Mouse (Mus musculus) gastrocnemius, postnatal 36 days (tissue): Measurements from ENCODE around the gene Th. TPM values are rescaled to one million over a fixed set of nuclear protein-coding genes. Genes with fewer than 3 reads are reported as not detected.

ENCODE experiments used
- DNase-seq, 2 experiments: peaks; one replicate each; pipeline ENCODE4 v3.0.0; 2022
- intact Hi-C: fragments of 180-260 bp; cut with DNase I; formaldehyde crosslinking; loops from one replicate; pipeline ENCODE4 v1.15.1; 2025
- long read RNA-seq, 2 experiments: library from polyadenylated mRNA; stranded (forward); transcript quantifications; one replicate each; pipeline ENCODE4 v2.0.0; 2021
- total RNA-seq, 2 experiments: library from RNA; stranded (reverse); gene quantifications; 2 replicates each; pipeline ENCODE4 v1.2.3; 2021

Gene Th
- total RNA-seq = not detected
- long read RNA-seq, experiment 1 = 0 reads
- long read RNA-seq, experiment 2 = 0 reads

DNA sequence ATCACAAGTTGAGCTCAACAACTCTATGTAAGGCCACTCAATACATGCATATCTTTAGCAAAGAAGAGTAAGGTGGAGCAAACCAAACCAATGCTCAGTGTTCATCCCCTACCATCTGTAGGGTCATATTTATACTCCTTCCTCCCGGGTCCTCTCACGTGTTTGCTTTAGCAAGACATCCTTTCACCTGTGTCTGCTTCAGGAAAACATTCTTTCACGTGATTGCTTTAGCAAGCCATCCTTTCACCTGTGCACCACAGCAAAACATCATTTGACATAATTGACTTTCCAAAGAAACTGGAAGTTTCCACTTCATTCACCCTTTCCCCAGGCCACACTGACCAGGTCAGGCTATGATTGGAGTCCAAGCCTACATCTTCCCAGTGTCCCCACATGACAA lies at the start of gene Th:
Gene Th (minus strand): TSS at position 101 of the 400 bp plus-strand sequence.
- intact Hi-C loops = no loop called here
- no peak for DNase-seq

DNA sequence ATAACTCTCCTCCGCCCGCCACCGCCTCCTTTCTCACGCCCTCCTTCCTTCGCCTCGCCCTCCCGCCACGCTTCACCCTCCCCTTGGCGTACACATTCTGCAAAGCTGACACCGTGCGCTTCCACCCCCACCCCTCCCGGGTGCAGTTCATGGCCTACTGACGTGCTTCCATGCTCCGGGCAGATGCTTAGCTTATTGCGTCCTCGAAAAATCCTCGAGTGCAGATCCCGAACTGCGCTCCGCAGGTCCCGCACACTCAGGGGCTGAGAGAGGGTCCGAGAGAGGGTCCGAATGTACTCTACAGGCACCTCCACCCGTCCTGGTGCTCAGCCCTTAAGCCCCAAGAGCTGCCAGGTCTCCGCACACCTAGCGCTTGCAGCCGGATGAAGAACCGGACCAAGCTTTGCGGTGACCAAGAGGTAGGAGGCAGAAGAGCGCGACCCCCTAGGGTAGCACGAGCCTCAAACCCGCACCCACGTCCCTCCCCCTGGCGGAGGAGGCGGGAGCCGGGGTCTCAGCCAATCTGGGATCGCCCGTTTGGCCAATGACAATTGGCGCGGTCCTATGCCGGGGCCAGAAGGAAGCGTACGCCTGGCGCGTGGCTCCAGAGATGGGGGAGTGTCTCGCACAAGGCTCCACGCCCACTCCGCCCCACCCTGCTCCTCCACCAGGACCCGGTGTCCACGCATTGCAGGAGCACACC lies 38.0 kb upstream of the Th start, which contains the start of gene Ascl2:
Gene Ascl2 (minus strand): TSS at position 456 of the 703 bp plus-strand sequence.
- DNase-seq = no peak

GRCm38 (mm10) chr7:142967884-142968808 lies 37.2 kb upstream of the Th start:
- DNase-seq = no peak
- intact Hi-C loops = no loop called here

More for the DNA sequence above, 38.0 kb upstream of the Th start, which contains the start of gene Ascl2:
- intact Hi-C loops = no loop called here

GRCm38 (mm10) chr7:142967414-142967883 lies 36.5 kb upstream of the Th start:
- intact Hi-C loops = no loop called here

DNA sequence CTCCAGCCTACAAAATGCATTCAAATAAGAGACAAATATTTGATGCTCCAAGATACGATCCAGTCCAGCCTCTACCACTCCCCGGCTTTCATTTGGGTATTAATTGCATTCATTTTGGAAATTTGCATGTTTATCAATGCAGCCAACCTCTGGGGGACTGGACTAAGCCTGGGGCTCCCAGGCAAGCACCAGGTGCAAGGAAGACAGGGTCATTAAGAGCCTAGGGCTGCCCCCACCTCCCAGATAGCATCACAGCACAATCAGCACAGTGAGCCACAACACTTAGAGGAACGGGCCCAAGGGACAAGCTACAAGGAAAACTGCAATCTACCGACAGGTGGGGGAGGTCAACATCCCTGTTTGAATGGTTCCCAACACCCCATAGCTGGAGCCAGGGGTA lies 28.8 kb upstream of the Th start:
- DNase-seq = no peak
- intact Hi-C loops = no loop called here

More at GRCm38 (mm10) chr7:142967414-142967883, 36.5 kb upstream of the Th start:
- no peak for DNase-seq

DNA sequence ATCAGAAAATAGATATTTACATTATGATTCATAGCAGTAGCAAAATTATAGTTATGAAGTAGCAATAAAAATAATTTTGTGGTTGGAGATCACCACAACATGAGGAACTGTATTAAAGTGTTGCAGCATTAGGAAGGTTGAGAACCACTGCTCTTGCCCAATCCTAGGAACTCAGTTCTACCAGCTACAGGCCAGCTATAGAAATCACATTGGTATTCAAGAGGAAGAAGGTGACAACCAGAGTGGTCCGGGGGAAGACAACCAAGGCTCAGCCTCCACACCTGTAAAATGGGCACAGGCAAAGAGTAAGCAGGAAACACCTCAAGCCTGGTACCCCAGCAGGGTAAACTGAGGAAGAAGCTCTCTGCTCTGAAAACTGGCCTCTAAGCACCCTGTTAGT lies 27.9 kb upstream of the Th start:
- no peak for DNase-seq
- intact Hi-C loops = no loop called here

DNA sequence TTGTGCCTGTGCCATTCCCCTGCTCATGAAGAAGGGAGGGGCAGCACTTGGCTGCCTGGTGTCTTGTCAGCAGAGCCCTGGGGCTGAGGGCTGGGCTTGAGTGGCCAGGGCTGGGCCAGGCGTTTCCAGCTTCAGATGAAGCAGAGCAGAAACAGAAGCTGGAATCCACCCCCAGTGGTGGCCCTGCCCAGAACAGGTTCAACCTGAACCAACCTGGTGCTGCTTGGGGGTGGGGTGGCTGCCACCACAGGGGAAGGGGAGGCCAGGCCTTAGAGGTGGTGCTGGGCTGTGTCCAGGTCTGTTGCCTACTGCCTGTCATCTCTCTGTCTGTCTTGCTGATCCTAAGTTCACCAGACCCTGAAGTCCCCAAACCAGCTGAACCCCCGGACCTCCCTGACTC lies 25.1 kb upstream of the Th start:
- intact Hi-C loops = no loop called here
- no peak for DNase-seq

DNA sequence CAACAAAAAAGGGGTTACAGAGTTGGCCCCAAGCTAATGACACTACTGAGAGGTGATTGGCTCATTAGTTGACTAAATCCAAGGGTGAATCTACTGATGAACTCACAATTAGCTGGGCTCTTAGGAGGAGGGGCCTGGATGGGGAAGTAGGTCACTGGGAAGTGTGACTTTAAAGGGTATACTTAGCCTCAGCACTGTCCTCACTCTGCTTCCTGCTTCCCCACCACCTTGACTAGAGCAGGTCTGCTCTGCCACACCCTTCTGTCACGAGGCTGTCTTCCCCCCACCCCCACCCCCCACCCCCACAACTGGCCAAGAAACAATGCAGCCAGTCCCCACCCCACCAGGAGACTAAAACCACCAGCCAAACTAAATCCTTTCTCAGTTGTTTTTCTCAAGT lies 18.6 kb upstream of the Th start:
- intact Hi-C loops = no loop called here
- no peak for DNase-seq

GRCm38 (mm10) chr7:142937631-142938030 lies 6.7 kb upstream of the Th start:
- intact Hi-C loops = no loop called here
- no peak for DNase-seq

DNA sequence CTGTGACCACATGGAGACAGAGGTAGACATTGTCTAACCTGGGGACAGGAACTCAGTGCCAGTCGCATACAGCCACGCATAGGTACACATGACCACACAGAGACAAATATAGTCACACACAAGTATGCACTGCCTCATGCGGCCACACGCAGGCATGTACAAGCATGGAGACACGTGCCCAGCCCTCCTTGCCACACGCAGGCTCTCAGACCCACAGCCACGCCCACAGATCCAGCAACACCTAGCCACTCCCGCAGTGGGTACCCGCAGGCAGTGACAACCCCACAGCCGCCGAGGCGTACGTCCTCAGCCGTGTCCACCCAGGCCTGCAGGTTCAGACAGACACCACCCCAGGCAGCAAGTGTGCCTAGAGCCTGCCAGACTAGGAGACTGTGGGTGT lies 4.8 kb upstream of the Th start:
- no peak for DNase-seq
- intact Hi-C loops = no loop called here

DNA sequence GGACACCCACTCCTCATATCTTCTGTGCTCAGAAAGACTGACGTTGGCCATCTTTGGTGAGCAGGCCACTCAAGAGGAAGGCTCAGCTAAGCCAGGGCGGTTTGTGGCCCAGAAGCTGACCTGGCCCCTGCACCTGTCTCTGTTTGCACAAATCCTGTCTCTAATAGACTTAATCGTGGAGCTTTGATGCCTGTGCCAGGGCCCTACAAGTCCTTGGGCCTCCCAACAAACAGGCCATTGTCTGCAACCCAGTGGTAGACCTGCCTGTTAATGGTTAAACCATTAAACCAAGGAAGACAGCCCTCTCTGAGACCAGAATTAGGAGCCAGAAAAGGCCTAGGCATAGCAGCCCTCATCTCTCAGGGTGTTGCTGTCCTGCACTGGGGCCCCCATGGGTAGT lies 1.5 kb upstream of the Th start:
- intact Hi-C loops = no loop called here
- DNase-seq = no peak

- intact Hi-C loops = no loop called here
- no peak for DNase-seq
Measured at GRCm38 (mm10) chr7:142929516-142929915, 1.4 kb downstream of the Th start.

GRCm38 (mm10) chr7:142927293-142927692 lies 3.6 kb downstream of the Th start:
- intact Hi-C loops = no loop called here
- no peak for DNase-seq

DNA sequence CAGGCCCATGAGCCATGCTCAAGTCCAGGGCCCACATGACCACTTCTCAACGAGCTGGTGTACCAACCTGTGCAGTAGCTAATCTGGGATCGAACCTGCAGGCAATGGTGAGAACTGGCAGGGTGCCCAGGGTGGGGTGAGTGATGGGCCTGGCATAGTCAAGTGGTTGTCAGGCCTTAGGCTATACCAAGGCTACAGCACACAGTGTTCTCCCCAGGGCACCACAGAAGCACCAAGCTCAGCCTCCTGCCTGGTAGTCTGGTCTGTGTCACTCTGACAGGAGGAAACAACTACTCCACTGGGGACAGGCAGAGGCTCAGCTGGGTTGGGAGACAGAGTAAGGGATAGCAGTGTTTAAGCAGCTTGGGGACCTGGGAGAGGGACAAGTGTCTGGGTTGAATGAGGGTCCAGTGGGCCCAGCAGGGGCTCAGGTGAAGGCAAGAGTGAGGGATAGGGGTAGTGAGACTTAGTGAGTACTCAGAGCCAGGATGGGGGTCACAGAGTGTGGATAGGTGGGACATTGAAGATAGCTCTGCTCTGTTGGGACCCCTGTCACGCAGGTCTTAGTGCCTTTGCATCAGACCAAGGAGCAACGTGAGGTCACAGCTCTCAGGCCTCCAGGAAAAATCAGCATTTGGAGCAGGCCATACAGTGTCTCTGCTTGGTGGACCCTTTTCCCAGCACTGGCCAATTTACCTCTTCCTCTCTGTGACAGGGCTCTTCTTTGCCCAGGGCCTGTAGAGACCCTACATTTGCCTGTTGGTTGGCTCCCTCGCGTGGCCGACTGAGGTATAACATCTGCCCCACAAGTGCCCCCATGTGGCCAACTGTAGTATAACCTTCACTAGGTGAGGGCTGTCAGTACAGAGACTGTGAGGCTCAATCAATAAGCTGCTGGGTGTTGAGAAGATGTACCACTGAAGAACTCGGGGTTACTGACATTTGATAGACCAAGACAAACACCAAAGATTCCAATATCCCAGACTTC lies 12.0 kb downstream of the Th start:
- peak; percentile 59 to 78 for DNase-seq
- intact Hi-C loops = loop anchor here (2.0 kb wide), 1 partner anchor 24 kb away; no protein-coding TSS in a partner anchor

DNA sequence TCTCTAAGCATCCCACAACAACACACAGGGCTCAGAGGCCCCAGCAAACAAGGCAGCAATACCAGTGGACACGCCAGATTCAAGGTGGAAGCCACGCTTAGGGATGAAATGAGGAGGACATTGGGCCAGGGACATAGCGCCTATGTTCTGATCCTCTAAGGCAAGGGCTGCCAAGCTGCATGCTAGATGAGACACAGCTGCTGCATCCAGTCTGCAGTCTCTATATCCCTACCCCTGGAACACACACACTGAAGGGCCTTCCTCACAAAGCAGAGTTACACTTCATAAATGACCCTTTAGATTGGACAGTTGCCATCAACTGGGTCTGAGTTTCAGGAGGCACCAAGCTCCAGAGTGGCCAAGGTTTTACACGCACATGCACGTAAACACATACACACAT lies 13.3 kb downstream of the Th start:
- intact Hi-C loops = loop anchor here (2.0 kb wide), 1 partner anchor 23 kb away; no protein-coding TSS in a partner anchor
- no peak for DNase-seq

DNA sequence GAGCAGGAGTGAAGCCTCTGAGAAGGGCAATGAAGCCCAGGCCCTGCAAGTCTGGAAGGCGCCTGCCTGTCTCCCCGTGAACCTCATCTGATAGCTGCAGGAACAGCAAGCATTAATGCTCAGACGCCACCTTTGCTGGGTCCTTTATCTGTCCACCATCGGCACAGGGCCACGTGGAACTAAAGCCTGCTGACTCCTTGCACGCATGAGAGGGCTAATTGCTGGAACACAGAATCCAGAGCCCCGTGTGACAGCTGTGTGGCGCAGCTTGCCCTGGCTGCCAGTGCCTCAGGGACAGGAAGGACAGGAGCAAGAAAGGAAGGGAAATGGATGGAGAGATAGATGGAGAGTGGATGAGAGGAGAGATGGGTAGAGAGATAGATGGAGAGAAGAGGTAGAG lies 14.8 kb downstream of the Th start:
- no peak for DNase-seq
- intact Hi-C loops = no loop called here

DNA sequence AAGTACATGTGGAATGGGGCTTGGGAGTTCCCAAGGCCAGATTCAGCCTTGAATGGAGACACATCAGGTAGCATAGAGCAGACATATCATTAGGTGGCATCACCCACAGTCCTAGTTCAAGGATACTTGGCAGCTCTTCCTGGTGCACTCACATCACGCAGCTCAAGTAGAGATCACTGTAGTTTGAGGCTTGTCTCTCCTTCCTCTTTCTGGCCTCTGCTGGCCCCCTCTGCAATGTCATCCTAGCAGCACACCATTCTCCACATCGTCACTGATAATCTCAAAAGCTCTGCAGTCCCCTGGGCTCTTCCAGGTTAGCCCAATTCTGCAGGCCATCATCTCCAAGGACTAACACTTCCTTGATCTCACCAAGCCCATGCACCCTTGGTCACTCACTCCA lies 19.2 kb downstream of the Th start:
- intact Hi-C loops = no loop called here
- no peak for DNase-seq

DNA sequence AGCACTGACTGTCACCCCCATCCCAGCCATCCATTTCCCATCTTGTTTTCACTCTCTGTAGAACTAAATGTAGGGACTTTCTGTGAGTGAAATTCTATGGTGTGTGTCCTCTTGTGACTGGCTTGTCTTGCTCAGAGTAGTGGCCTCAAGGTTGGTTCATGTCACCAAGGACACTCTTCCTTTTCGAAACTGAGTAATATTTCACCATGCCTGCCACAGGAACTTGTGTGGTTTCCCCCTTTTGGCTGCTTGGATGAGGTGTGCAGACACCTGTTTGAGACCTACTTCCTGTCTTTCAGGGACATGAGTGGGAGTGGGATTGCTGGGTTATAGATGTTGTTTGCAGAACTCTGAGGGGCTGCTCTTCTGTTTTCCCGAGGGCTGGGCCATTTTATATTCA lies 20.8 kb downstream of the Th start:
- intact Hi-C loops = no loop called here
- DNase-seq = no peak

DNA sequence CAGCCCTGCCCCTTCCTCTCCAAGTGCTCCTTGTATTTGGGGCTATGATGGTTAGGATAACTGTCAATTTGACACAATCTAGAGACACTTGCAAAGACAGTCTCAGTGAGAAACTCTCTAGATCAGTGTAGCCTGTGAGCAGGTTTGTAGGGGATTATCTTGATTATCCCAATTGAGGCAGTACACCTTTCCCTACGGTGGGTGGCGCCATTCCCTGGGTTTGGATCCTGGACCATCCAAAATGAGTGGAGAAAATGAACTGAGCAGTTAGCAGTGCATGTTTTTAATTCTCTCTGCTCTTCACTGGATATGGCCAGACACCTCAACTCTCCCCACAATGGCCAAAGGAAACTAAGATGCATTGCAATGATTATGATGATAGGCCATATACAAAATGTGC lies 21.3 kb downstream of the Th start:
- no peak for DNase-seq
- intact Hi-C loops = no loop called here

DNA sequence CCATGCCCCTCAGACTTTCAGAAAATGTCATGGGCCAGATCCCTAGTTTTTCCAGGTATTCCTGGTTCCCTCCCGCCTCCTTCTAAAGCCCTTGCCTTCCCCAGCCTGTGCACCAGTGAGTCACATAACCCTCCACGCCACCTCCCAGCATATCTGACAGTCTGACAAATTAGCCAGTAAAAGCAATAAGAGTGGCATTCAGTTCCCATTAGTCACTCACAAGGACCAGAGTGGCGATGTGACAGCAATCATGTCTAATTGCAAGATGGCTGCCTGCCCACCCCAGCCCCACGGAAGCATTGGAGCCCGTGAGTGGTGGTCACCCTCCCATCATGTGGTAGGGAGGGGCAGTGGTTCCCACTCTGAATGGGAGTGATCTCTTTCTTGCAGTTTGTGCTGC lies 25.3 kb downstream of the Th start:
- no peak for DNase-seq
- intact Hi-C loops = no loop called here
